Mouse (Mus musculus): Measurements from ENCODE around the gene Sorbs1.

DNA sequence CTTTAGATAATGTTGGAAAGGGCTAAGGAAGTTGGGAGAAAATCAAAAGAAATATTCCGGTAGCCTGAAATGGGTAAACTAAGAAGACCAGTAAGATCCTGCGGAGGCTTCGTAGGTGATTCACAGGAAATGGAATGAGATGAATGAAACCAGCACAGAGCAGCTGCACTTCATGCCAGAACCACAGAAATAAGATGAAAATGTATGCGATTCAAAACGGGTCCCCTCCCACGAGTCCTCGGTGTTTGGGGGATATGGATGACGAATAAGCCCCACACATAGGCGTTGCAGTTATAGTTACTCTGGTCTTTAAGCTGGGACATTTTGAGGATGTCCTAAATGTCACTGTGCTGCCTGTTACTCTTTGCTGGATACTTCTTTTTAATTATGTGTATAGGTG is 67.1 kb downstream of the Sorbs1 start:
- TF ChIP-seq POLR2A (IDR thresholded peaks at IDR 0.05; ENCODE audit: insufficient read depth, low read length), result no peak
- TF ChIP-seq CTCF (IDR thresholded peaks at IDR 0.05; ENCODE audit: low read depth, low read length), result no peak
